Mouse (Mus musculus) gastrocnemius, adult 8-10 months (tissue): ENCODE data around the gene Rasal1. TPM values are rescaled to one million over a fixed set of nuclear protein-coding genes. Genes with fewer than 3 reads are reported as not detected.

Source experiments
- DNase-seq, 2 experiments: peaks; one replicate each; pipeline ENCODE4 v3.0.0; 2022; ENCODE audit warnings: low spot score in 2 of 2
- total RNA-seq, 4 experiments: library from RNA; stranded (reverse); gene quantifications; 2 replicates each; pipeline ENCODE4 v1.2.4; 2022

The Rasal1 gene
- total RNA-seq, 4 experiments from 2014 or later, result not detected

DNA sequence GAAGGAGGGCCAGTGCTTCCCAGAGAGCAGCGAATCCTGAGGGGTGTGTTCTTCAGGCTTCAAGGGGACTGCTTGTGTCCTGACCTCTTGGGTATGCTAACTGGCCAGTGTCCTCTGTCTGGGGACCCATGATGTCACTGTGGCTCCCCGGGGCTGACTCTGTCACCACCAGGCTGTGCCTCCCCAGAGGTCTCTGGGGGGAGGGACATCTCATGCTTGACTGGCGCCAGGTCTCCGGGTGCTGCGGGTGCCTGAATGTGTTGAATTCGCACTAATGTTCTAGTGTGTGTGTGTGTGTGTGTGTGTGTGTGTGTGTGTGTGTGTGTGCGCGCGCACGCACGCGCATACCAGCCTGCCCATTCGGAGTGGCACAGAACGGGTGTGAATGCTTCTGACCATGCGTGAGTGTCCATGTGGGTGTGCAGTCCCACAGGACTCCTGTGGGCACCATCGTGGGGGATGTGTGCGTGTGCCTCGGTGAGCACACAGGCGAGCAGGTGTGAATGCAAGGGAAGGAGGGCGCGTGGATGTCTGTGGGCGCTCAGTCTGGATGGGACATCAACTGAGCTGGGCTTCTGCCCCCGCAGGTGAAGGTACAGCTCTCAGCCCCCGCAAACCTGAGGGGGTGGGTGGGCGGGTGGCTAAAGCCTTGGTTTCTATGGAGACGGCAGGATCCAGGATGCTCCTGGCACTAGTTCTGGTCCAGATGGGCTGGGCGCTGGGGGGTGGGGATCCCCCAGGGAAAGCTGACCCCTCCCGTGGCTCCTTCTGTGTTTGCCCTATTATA lies 4.5 kb downstream of the Rasal1 start:
- DNase-seq, result no peak

DNA sequence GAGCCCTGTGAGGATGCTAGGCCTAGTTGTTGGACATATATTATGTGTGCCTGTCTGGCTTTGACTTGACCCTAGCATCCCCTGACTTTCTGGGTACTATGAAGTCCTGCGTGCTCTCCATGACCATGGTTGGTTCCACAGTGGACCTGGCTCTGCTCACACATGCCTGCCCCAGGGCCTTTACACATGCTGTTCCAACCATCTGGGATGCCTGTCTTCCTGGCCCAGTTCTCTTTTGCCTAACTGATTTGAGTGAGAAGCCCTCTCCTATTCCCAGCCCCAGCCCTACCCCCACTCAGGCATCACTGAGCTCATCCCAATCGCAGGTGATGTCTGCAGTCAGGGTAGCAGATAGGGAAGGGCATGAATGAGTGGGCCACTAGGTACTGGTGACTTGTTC lies 5.3 kb downstream of the Rasal1 start:
- DNase-seq, result no peak

DNA sequence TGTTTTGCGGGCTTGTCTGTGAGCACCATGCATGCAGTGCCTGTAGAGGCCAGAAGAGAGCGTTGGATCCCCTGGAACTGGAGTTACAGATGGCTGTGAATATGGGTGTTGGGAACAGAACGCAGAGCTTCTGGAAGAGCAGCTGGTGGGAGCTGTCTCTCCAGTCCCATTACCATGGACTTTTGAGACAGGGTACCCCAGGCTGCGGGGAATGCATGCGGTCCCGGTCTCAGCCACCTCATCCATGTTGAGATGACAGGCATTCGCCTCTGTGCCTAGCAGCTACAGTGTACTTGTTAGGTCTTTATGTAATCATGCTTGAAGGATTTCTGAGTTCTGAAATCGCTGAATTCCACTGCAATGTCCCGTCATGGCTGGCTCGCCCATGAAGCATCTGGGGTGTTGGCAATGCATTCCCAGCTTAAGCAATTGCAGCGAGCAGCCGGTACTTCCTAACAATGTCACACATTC lies 7.7 kb downstream of the Rasal1 start:
- DNase-seq, result no peak

DNA sequence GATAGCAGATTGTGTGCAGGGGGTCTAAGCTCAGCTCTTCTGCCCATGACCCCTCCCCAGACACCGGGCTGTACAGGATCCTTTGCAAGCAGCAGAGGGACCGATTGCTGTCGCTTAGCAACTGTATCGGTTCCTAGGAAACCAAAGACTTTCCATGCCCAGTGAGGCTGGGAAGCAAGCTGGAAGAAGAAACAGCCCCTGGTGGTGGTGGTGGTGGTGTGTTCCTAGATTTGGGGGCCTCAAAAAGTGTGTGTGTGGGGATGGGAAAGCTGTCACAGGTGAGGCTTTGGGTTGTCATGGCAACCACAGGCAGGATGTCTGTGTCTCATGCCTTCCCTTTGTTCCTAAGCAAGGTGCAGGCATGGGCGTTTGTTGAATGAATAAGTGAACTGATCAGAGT lies 12.2 kb downstream of the Rasal1 start:
- DNase-seq, result no peak

DNA sequence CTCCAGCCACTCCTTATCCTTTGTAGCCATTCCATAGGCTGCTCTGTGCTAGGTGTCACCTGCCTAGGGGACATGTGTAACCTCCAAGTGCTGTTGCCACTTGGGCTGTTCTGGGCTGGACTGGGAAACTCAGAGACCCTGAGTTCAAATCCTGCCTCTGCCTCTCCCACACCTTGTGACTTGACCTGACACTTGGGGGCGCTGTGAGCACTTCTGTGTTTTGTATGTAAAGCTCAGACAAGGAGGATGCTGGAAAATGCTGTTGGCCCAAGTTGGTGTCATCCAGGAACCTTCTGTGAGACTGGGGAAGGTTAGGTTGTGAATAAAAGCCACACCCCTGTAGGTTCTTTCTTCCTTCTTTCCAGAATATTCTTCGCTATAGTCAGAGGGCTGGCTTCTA lies 16.3 kb downstream of the Rasal1 start:
- no peak for DNase-seq

DNA sequence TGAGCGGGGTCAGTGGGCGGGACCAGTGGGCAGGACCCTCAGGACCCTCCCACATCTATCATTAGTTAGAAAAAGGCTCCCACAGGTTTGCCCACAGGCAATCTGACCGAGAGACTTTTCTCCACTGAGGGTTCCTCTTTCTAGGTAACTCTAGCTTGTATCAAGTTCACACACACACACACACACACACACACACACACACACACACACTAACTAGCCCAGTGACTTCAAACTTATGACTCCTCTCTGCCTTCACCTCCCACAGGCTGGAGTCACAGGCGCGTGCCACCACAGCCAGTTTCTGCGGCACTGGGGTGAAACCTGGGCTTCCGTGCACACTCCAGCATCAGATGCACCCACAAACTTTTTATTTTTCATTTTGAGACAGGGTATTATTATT lies 20.1 kb downstream of the Rasal1 start:
- DNase-seq, result no peak

DNA sequence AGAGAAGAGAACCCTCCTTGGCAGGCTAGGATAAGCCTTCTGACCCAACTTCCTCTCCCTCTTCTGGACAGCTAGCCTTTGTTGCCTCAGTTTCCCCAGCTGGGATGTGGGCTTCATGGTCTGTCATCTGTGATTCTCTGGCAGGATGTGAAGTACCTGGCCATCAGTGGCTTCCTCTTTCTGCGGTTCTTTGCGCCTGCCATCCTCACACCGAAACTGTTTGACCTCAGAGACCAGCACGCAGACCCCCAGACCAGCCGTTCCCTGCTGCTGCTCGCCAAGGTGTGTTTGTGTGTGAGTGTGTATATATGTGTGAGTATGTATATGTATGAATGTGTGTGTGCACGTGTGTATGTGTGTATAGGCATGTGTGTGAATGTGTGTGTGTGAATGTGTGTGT lies 21.5 kb downstream of the Rasal1 start:
- no peak for DNase-seq

DNA sequence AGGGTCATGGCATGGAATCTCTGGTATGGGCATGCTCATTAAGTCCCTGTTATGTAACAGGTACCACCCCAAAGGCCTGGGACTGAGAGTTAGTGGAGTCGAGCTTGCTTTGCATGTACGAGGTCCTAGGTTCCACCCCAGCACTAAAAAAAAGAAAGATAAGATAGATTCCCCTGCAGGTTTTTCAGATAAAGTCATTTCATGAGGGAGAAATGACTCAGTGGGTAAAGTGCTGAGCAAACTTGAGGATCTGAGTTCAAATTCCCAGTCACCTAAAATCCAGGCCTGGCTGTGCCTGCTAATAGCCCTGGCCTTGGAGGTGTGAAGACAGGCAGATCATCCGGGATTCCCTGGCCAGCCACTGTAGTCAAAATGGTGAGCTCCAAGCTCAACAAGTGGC lies 23.3 kb downstream of the Rasal1 start:
- no peak for DNase-seq

DNA sequence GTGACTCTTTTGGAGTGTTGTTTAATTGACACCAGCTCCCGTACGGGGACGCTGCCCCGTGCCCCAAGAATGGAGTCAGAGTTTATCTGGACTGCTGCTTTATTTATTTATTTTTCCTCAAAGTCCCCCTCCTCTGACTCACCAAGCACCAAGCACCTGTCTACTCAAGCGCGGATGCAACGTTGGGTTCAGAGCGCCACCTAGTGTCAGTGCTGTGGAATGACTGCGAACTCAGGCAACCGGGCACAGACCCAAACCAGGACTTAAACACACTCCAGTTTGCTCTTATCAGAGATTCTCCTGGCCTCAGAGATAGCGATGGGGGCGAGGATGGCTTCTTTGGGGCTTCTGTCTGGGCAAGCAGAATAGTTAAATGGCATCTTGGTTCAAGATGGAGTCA lies 25.0 kb downstream of the Rasal1 start:
- no peak for DNase-seq

DNA sequence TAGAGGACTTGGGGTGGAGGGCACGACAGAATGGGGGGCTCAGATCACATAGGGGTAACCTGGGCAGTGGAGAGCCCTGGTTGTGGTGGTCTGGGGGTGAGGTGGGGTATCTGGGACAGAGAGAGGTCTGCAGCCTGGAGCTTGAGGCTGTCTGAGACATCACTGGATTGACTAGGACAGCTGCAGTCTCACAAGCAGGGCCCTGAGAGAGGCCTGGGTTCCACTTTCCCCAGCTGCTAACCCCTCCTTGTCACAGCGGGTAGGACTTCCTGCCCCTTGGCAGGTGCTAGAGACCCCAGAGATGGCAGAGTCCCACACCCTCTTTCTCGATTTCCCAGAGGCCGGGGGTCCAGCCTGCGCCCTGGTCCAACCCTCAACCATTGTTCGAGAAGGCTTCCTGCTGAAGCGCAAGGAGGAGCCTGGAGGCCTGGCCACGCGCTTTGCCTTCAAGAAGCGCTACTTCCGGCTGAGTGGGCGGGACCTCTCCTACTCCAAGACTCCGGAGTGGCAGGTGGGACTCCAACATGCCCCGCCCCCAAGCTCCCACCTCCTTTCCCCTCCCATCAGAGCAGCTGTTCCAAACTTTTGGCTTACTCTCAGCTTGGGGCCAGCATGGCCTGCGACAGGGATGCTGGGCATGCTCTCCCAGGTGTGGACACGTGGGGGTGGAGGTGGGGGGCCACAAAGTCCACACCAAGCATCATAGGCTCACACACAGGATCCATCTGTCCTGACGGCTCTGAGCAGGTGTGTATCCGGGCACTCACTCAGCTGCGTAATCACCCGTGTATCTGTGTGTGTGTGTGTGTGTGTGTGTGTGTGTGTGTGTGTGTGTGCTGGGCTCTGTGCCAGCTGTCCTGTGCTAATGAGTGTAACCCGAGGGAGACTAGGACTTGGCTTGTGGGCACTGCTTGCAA lies 25.9 kb downstream of the Rasal1 start:
- DNase-seq, result no peak

DNA sequence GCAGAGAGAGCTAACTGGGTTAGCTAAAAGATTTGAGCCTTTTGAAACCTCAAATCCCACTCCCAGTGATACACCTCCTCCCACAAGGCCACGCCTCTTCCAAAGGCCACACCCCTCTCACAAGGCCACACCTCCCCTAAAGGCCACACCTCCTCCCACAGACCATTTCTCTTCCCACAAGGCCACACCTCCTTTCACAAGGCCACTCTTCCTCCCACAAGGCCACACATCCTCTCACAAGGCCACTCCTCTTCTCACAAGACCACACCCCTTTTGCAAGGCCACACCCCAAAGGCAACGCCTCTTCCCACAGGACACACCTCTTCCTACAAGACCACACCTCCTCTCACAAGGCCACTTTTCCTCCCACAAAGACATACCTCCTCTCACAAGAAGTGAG lies 28.9 kb downstream of the Rasal1 start:
- no peak for DNase-seq

DNA sequence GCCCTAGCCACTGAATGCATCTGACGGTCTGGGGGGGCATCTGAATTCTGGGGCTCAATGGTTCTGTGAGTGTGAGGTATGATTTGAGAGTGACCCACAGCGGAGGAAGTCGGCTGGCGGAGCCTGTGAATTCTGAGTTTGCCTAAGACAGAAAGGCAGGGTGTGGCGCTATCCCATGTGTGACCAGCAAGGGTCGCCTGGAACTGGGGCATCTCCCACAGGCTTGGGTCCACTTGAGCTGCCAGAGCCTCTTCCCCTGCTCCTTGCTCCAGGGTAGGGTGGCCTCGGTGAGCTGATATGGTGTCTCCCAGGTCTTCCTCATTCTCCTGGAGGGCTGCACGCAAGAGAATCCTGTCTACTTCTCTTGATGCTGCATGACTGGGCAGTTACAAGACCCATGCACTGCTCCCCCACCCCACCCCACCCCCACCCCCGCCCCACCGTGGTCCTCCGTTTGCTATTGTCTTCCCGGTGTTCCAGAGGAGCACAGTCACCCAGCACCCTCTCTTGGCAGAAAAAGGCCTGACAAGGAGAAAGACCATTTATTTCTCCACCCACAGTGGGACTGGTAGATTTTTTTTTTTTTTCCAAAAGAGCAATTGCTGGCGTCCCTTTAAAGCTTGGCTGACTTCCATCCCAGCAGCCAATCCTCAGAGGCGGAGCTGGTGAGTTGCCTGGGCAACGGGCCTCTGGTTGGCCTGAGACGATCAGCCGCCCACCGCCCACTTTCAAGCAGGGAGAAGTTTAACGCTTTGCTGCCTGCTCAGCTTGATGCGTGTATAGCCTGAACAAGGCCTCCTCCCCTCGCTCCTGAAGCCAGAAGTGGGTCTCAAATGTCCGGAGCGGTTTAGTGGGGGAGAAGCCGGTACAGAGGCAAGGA lies 31.3 kb downstream of the Rasal1 start:
- DNase-seq, result peak in 1 of 2 experiments; percentile 47

DNA sequence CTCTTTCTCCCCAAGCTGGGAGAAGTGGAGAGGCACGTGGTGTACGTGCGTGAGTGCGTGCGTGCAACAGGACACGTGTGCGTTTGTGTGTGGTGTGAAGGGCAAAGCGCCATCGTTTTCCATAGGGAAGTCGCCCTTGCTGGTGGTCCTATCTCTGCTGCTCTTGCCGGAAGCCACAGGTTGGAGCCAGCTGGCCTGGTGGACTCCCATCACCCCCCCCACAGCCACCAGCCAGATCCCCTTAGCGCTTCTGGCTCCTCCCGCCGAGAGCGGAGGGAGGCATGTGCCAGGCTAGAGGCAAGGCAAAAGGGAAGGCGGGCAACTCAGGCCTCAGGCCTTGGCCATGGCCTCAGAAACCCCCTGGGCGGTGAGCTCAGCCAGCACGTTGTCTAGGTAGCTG lies 32.3 kb downstream of the Rasal1 start:
- DNase-seq, result no peak

DNA sequence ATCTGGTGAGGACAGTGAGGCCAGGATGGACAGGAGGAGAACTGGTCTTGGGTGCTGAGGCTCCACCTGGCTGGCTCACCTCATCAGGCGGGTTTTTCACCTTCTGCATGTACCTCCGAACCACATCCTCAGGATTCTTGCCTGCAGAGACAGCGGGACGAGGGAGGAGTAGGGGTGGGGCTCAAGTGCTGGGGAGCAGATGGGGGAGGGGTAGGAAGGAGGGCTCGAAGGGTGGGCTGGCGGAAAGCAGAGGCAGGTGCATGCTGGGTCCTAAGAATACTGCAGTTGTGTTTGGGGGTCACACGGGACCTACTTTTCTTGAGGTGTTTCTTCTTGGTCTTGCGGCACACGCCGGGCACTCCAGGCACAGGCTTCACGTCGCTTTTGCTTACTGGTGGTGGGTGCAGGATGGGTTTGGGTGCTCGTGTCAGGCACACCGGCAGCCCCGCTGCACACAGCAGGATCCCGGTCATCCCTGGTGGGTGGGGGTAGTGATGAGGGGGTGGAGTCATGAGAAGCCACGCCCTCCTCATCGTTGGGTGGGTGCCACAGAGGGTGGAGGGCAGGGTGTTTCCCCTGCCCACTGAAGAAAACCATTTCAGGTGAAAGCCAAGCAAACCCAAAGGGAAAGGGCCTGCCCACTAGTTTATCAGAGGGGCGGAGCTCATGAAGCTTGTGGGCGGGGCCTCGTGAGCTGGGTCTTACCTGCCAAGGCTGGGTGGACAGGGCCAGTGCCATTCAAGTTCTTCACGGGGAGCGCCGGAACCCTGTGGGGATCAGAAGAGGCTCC lies 34.6 kb downstream of the Rasal1 start:
- DNase-seq, result no peak

DNA sequence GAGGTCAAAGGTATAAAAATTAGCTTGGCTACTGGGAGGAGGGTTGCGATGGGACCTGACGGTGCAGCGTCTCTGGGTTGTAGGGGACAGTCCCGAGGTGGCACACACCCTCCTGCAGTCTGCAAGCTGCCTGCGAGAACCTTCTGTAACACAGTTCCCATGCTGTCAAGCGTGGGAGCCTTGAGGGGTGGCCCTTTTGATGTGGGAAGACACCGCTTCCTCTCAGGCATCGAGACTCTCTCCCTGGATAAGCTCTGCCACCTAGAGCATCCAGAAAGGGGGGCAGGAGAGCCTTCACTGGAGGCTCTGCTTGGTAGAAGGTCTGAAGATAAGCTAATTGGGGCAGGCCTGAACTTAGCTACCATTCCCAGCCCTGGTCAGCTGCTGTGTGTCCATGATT lies 37.1 kb downstream of the Rasal1 start:
- no peak for DNase-seq

DNA sequence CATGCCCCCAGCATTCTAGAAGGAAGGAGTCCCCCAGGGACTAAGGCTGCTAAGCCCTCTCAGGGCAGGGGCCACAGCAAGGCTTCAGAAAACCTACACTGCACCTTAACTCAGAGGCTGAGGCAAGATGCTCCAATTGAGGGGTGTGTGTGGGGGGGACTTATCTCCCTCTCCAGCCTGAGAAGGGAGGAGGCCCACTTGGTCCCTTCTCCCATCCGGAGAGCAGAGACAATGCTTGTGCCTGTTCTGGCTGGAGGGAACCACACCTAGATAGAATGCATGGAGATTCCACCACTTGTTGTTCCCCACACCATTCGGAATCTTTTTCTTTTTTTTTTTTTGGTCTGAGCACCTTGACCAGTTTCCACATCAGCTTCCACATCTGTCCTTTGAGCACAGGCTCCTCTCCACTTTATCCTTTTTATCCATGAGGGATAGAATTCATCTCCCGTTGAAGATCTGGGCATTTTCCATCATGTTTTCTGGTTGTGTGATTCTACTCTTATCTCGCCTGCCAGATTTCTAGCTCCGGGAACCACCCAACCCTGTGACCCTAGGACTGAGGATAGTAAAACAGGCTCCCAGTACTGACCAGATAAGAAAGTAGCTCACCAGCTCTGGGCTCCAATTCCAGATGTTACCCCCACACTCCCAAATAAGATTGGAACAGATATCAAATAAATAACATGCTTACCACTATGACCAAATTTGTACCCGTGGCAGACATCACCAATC lies 38.3 kb downstream of the Rasal1 start:
- no peak for DNase-seq

DNA sequence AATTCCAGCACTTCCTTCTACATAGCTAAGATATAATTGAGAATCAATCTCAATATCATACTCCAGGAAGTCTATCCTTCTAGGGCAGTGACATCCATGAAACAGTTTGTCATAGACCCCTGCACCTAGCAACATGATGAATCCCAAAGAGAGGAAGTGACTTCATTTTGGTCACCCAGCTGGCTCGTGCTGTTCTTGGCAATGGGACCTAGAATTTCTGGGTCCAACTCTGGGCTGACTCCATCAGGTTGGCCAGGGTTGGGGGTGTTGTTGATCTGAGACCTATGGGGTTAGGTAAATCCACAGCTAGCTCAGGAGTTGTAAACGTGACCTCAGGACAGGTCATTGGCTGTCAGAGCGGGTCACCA lies 38.9 kb downstream of the Rasal1 start:
- DNase-seq, result no peak

DNA sequence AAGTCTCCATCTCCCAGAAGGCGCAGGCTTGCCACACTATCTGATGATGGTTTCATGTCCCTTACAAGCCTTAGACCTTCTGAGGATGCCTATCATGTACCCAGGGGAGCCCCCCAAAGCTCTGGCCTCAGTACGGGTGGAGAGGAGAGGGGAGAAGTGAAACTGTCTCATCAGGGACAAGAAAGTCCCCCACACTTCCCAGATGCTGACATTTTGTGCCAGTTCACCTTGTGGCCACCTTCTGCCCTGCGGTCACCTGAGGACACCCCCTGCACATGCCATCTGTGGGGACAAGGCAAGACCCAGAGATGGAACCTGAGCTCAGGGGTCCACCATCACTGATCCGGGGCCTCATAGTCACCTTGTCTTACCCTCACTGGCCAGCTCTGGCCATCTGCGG lies 39.3 kb downstream of the Rasal1 start:
- DNase-seq, result no peak

DNA sequence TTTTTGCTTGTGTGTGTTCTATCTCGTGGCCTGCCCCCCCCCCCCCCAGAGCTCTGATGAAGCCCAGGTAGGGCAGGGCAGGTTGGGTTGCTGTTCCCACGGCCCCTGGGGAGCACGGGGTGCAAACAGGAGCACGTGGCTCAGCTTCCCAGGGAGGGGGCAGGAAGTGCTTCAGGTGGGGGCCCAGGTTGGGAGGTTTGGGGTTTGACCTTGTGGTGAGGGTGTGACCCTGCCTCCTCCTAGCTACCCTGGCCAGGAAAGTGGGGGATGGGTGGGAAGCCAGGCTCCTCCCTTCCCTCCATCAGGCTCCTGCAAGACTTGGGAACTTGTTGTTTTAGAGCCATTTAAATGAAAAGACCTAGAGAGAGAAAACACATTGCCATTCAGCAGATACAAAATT lies 39.8 kb downstream of the Rasal1 start:
- DNase-seq, result no peak

DNA sequence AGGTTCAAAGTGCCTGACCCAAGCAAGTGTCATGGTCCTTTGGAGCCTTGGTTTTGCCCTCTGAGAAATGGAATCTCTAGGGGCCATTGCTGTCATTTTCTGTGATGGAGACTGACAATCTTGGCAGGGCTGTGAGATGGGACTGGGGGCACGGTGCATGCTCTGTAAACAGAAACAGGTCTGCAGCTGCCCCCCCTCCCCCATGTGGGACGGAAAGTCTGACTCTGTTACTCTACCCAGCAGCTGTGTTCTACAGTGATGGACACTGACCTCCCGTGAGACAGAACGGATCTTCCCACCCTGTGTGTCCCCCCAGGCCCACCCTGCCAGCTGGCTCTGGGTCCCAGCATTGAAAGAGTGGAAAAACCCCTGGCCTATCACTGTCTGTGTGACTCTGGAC lies 41.8 kb downstream of the Rasal1 start:
- no peak for DNase-seq
